Mouse (Mus musculus): ENCODE measurements around the gene Gmfg. TPM values are rescaled to one million over a fixed set of nuclear protein-coding genes. Genes with fewer than 3 reads are reported as not detected.
A peak's percentile ranks its signal among the peaks of the same experiment; 100 is the strongest.

The Gmfg gene
- polyA plus RNA-seq, 1 experiment from 2014 or later, result 6.4 TPM

- no peak for ATAC-seq (replicated peaks; ENCODE audit: insufficient number of reproducible peaks, low FRiP score, low TSS enrichment)
- H3K27me3 ChIP-seq (ENCODE audit: control insufficient read depth, insufficient read depth, low read length), result peaks cover 8% of the 10 kb centered on the region
- 75% methylated on average over 13 of the region's 13 CpGs for WGBS (ENCODE audit: insufficient replicate concordance)
- no peak overlapping the region for H3K9ac ChIP-seq (ENCODE audit: low read depth, low read length)
- 0 out of 2 replicates have a peak, but pooled peaks cover 3% of the 10 kb centered on the region for H3K4me1 ChIP-seq (ENCODE audit: control insufficient read depth, insufficient read depth, low read length)
- H3K27ac ChIP-seq (ENCODE audit: low read depth, low read length), result no peak overlapping the region
- no peaks in the 10 kb centered on the region for H3K9me3 ChIP-seq (replicated peaks; ENCODE audit: control insufficient read depth, low read length)
- H3K4me3 ChIP-seq (ENCODE audit: low read depth, low read length), result no peak overlapping the region
- no peaks in the 10 kb centered on the region for H3K36me3 ChIP-seq (ENCODE audit: control insufficient read depth, insufficient read depth, low read length)
- no peak overlapping the region for H3K4me2 ChIP-seq
These were observed 7.2 kb downstream of the Gmfg start for GRCm38 (mm10) chr7:28444344-28444974.

GRCm38 (mm10) chr7:28446446-28446845, 9.2 kb downstream of the Gmfg start:
- Histone ChIP-seq H3K27ac (ENCODE audit: low read depth, low read length) (no peak overlapping the region), H3K27me3 (ENCODE audit: control insufficient read depth, insufficient read depth, low read length) (peaks cover 8% of the 10 kb centered on the region), H3K4me2 (no peak overlapping the region), H3K36me3 (ENCODE audit: control insufficient read depth, insufficient read depth, low read length) (no peaks in the 10 kb centered on the region), H3K4me1 (ENCODE audit: control insufficient read depth, insufficient read depth, low read length) (0 out of 2 replicates have a peak, but pooled peaks cover 3% of the 10 kb centered on the region), H3K9ac (ENCODE audit: low read depth, low read length) (no peak overlapping the region), H3K9me3 (replicated peaks; ENCODE audit: control insufficient read depth, low read length) (no peaks in the 10 kb centered on the region), H3K4me3 (ENCODE audit: low read depth, low read length) (no peak overlapping the region)
- WGBS (ENCODE audit: insufficient replicate concordance), result 6% methylated on average over 12 of the region's 12 CpGs
- no peak for ATAC-seq (replicated peaks; ENCODE audit: insufficient number of reproducible peaks, low FRiP score, low TSS enrichment)

- Histone ChIP-seq H3K27ac (ENCODE audit: low read depth, low read length) (no peak overlapping the region), H3K36me3 (ENCODE audit: control insufficient read depth, insufficient read depth, low read length) (no peaks in the 10 kb centered on the region), H3K27me3 (ENCODE audit: control insufficient read depth, insufficient read depth, low read length) (peaks cover 8% of the 10 kb centered on the region), H3K9ac (ENCODE audit: low read depth, low read length) (0 out of 2 replicates have a peak overlapping the region, but pooled peaks have one; percentile 22), H3K9me3 (replicated peaks; ENCODE audit: control insufficient read depth, low read length) (no peaks in the 10 kb centered on the region), H3K4me1 (ENCODE audit: control insufficient read depth, insufficient read depth, low read length) (0 out of 2 replicates have a peak, but pooled peaks cover 3% of the 10 kb centered on the region), H3K4me3 (ENCODE audit: low read depth, low read length) (no peak overlapping the region; the same call in 1 of the 2 replicates), H3K4me2 (no peak overlapping the region)
- 19% methylated on average over 12 of the region's 12 CpGs for WGBS (ENCODE audit: insufficient replicate concordance)
- no peak for ATAC-seq (replicated peaks; ENCODE audit: insufficient number of reproducible peaks, low FRiP score, low TSS enrichment)
These were observed 10.0 kb downstream of the Gmfg start for GRCm38 (mm10) chr7:28447101-28447830.

DNA sequence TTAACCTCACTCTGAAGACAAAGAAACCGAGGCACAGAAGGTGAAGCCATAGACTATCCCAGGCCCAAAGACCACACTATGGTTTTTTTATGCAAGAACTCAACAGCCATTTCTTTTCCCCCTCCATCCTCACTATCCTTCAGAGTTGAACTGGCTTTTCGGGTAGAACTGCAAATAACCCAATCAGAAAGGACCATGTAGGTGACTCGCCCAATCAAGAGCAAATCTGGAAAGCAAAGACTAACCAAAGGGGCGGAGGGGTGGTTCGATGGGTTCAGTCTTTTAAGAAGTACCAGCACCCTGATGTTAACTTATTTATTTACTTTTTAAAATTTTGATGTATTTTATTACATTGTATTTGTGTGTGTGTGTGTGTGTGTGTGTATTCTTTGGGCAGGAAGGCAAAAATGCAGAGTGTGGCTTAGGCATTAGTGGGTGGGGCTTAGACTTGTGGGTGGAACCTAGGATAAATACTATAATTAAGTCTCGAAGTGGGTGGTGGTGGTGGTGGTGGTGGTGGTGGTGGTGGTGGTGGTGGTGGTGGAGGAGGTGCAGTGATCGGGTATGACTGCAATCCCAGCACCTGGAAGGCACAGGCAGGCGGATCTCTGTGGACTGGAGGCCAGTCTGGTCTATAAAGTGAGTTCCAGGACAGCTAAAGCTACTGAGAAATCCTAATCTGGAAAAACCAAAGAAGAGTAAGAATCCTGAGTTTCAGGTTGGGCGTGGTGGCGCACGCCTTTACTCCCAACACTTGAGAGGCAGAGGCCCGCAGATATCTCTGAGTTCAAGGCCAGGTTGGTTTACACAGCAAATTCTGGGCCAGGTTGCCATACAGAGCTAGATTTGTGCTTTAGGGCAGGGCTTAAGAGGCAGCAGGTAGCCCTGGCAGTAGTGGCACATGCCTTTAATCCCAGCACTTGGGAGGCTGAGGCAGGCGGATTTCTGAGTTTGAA, 10.9 kb downstream of the Gmfg start:
- Histone ChIP-seq H3K36me3 (ENCODE audit: control insufficient read depth, insufficient read depth, low read length) (no peaks in the 10 kb centered on the region), H3K4me2 (no peak overlapping the region), H3K4me3 (ENCODE audit: low read depth, low read length) (no peak overlapping the region), H3K27ac (ENCODE audit: low read depth, low read length) (no peak overlapping the region), H3K4me1 (ENCODE audit: control insufficient read depth, insufficient read depth, low read length) (0 out of 2 replicates have a peak, but pooled peaks cover 5% of the 10 kb centered on the region), H3K9me3 (replicated peaks; ENCODE audit: control insufficient read depth, low read length) (no peaks in the 10 kb centered on the region), H3K27me3 (ENCODE audit: control insufficient read depth, insufficient read depth, low read length) (peaks cover 8% of the 10 kb centered on the region), H3K9ac (ENCODE audit: low read depth, low read length) (no peak overlapping the region)
- 66% methylated on average over 13 of the region's 13 CpGs for WGBS (ENCODE audit: insufficient replicate concordance)
- no peak for ATAC-seq (replicated peaks; ENCODE audit: insufficient number of reproducible peaks, low FRiP score, low TSS enrichment)

DNA sequence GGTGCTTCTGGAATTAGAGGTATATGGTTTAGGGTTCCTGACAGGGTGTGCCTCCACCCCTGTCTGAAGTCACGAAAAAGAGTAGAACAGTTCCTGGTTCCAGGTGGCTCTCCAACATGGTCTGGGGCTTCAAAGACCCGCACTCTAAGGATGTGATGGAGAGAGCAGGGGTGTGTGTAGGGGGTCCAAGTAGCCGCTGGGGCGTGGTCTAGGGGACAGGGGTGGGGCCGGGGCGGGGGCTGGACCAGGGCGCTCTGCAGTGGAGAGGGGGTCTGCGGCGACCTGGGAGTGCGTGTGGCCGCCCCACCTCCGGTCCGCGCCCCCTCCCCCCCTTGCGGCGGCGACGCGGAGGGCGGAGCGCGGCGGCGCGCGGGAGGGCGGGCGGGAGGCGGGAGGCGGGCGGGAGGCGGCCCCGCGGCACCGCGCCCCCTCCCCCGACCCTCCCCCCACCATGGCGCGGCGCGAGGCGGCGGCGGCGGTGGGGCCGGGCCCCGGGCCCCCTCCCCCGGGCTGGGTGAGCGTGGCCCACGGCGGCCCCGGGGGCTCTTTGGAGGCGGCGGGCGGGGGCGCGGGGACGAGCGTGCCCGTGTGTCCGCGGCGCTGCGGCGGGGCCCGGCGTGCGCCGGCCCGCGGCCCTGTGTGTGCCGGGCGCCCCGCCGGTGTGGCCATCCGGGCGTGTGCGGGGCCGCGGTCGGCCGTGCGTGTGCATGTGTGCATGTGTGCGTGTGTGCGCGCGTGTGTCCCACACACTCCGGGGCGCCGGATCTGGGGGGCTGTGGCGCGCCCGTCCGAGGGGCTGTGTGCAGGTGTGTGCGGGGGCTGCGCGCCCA, 14.5 kb downstream of the Gmfg start, which contains the start of gene Lrfn1:
TSS of gene Lrfn1 (plus strand) at position 450 of the 830 bp plus-strand sequence.
- H3K4me2 ChIP-seq, result peak within 1 kb of the TSS; percentile 99
- H3K4me1 ChIP-seq (ENCODE audit: control insufficient read depth, insufficient read depth, low read length), result 0 out of 2 replicates have a peak, but pooled peaks cover 5% of the 10 kb centered on the region
- 0 out of 2 replicates have a peak, but pooled peaks cover 3% of the 10 kb centered on the region for H3K27me3 ChIP-seq (ENCODE audit: control insufficient read depth, insufficient read depth, low read length)
- no peaks in the 10 kb centered on the region for H3K9me3 ChIP-seq (replicated peaks; ENCODE audit: control insufficient read depth, low read length)
- no peaks in the 10 kb centered on the region for H3K36me3 ChIP-seq (ENCODE audit: control insufficient read depth, insufficient read depth, low read length)
- peak within 1 kb of the TSS; percentile 78 for H3K9ac ChIP-seq (ENCODE audit: low read depth, low read length)
- peak; percentile 46; the same call in 1 of the 2 replicates for ATAC-seq (replicated peaks; ENCODE audit: insufficient number of reproducible peaks, low FRiP score, low TSS enrichment)
- 0% methylated on average over 42 of the region's 97 CpGs for WGBS (ENCODE audit: insufficient replicate concordance)
- peak within 1 kb of the TSS; percentile 80 for H3K4me3 ChIP-seq (ENCODE audit: low read depth, low read length)
- no peak within 1 kb of the TSS for H3K27ac ChIP-seq (ENCODE audit: low read depth, low read length)

DNA sequence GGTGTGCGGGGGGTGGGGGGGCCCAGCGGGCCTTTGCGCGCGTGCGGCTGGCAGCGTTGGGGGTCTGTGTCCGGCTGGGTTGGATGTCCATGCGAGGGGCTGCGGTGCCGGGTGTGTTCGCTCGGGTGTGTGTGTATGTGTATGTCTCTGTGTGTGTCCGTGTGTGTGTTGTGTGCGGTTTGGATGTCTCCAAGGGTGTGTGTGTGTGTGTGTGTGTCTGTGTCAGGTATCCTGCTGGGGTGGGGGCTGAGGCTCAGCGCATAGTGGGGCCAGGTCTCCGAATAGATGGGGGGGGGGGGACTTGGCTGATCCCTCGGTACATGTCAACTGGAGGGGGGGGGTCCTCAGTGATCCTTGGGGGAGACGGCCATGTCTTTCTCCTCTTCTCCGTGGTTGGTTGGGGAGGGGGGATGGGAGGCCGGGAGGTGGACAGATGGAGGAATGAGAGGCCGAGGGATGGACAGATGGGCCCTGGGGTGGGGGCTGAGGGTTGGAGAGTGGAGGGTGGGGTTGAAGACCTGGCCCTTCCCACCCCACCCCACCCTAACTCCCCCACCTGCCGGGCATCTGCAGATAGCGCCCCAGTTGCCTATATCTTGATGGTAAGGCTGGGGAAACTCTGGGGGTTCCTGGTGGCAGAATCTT, 15.2 kb downstream of the Gmfg start:
- Histone ChIP-seq H3K4me3 (ENCODE audit: low read depth, low read length) (peak overlapping the region; percentile 80), H3K27me3 (ENCODE audit: control insufficient read depth, insufficient read depth, low read length) (0 out of 2 replicates have a peak, but pooled peaks cover 3% of the 10 kb centered on the region), H3K27ac (ENCODE audit: low read depth, low read length) (no peak overlapping the region), H3K9ac (ENCODE audit: low read depth, low read length) (peak overlapping the region; percentile 78), H3K4me1 (ENCODE audit: control insufficient read depth, insufficient read depth, low read length) (0 out of 2 replicates have a peak, but pooled peaks cover 3% of the 10 kb centered on the region), H3K4me2 (peak overlapping the region; percentile 99), H3K36me3 (ENCODE audit: control insufficient read depth, insufficient read depth, low read length) (no peaks in the 10 kb centered on the region), H3K9me3 (replicated peaks; ENCODE audit: control insufficient read depth, low read length) (no peaks in the 10 kb centered on the region)
- 0 out of 2 replicates have a peak, but pooled peaks have one; percentile 36 for ATAC-seq (replicated peaks; ENCODE audit: insufficient number of reproducible peaks, low FRiP score, low TSS enrichment)
- 2% methylated on average over 24 of the region's 24 CpGs for WGBS (ENCODE audit: insufficient replicate concordance)

DNA sequence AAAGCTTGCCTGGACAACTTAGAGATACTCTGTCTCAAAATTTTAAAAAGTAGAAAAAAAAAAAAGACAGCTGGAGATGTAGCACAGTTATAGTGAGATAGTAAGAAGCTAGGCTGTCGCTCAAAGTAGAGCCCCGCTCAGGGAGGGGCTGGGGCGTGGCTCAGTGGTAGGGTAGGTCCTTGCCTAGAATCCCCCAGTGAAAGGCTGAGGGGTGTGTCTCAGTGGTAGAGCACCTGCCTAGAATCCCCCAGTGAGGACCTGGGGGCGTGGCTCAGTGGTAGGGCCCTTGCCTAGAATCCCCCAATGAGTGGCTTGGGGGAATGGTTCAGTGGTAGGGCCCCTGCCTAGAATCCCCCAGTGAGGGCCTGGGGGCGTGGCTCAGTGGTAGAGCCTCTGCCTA, 23.1 kb downstream of the Gmfg start:
- 89% methylated on average over 5 of the region's 5 CpGs for WGBS (ENCODE audit: insufficient replicate concordance)
- Histone ChIP-seq H3K36me3 (ENCODE audit: control insufficient read depth, insufficient read depth, low read length) (no peaks in the 10 kb centered on the region; the same call in 1 of the 2 replicates), H3K4me2 (no peak overlapping the region), H3K4me1 (ENCODE audit: control insufficient read depth, insufficient read depth, low read length) (no peaks in the 10 kb centered on the region), H3K27me3 (ENCODE audit: control insufficient read depth, insufficient read depth, low read length) (no peaks in the 10 kb centered on the region), H3K27ac (ENCODE audit: low read depth, low read length) (no peak overlapping the region), H3K4me3 (ENCODE audit: low read depth, low read length) (no peak overlapping the region), H3K9ac (ENCODE audit: low read depth, low read length) (no peak overlapping the region), H3K9me3 (replicated peaks; ENCODE audit: control insufficient read depth, low read length) (no peaks in the 10 kb centered on the region)
- no peak for ATAC-seq (replicated peaks; ENCODE audit: insufficient number of reproducible peaks, low FRiP score, low TSS enrichment)

Measured in heart, embryonic 11.5 days (tissue).